Mouse (Mus musculus) left cerebral cortex, postnatal 25 days (tissue): Measurements from ENCODE around the gene Zfp423. TPM values are rescaled to one million over a fixed set of nuclear protein-coding genes. Genes with fewer than 3 reads are reported as not detected.

Experiments
- DNase-seq, 2 experiments: peaks; one replicate each; pipeline ENCODE4 v3.0.0; 2022; ENCODE audit warnings: low spot score in 2 of 2, mixed read lengths in 1 of 2
- intact Hi-C: fragments of 180-260 bp; cut with DNase I; formaldehyde crosslinking; loops from one replicate; pipeline ENCODE4 v1.15.1; 2025
- total RNA-seq, 2 experiments: library from RNA; stranded (reverse); gene quantifications; 2 replicates each; pipeline ENCODE4 v1.2.3; 2021

Zfp423 gene
- total RNA-seq, 2 experiments from 2014 or later, result 25.3 TPM

GRCm38 (mm10) chr8:87918004-87918403 lies 41.4 kb downstream of the Zfp423 start:
- peak in 1 of 2 experiments; percentile 32 for DNase-seq
- intact Hi-C loops, result no loop called here

DNA sequence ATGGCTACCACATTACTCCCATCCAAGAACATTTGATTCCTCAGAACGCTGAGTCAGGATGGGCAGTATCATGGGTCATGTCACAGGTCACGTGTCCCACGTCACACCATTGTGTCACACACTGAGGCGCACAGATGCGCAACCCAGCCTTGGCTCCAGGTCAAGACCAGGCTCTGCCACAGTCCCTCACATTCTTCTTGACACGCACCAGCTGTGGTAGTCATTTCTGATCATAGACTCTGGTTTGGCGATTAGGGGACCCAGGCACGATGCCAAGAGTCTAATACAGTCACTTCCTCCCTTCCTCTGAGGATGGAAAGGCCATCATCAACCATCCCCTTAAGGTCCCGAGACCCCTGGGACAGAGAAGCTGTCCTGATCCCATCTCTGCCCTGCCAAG lies 43.6 kb downstream of the Zfp423 start:
- intact Hi-C loops, result no loop called here
- no peak for DNase-seq

DNA sequence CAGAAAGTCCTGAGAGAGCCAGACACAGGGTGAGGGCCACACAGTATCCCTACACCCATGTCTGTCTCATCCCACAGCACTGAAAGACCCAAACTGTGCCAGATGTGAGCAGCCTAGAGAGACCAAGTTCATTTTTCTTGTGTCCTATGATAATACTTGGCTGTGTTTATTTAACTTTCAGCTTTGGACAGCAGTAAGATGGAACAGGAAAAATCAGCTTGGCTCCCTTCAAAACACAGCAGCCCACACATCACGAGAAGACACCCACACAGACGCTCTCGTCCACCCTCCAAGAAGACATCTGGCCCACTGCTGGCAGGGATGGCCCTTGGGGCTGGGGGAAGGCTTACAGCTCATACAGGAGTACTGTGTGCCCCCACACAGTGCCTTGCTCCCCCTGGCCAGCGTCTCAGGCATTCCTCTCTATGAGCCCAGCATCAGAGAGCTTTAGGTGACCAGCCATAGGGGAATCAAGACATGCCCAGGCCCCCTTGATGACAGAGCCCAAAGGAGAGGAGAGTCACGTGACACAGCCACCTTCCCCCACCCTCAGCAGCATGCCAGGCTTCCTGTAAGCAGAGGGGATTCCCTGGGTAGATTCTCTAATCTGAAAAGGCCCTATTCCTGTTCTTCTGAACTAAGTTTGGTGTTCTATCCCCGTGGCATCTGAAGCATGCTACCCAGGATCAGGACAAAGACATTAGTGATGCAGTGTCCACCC lies 45.0 kb downstream of the Zfp423 start:
- DNase-seq, result peak in 1 of 2 experiments; percentile 6
- intact Hi-C loops, result no loop called here

DNA sequence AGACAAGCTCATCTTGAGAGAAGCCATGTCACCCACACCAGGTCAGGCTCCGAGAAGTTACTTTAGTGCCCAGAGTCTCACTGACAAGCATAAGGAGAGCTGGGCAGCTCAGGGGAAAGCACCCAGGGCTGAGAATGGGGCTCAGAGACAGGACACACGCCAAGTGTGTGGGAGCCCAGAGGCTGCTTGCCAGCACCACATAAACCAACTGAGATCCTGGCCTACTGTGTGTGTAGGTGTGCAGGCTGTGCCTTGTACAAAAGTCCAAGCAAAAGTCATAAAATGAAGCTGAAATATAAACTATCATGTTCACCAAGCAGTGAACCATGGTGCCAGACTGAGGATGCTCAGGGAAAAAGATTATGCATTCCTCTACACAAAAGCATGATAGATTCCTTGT lies 50.5 kb downstream of the Zfp423 start:
- DNase-seq, result peak in 1 of 2 experiments; percentile 35
- intact Hi-C loops, result no loop called here

DNA sequence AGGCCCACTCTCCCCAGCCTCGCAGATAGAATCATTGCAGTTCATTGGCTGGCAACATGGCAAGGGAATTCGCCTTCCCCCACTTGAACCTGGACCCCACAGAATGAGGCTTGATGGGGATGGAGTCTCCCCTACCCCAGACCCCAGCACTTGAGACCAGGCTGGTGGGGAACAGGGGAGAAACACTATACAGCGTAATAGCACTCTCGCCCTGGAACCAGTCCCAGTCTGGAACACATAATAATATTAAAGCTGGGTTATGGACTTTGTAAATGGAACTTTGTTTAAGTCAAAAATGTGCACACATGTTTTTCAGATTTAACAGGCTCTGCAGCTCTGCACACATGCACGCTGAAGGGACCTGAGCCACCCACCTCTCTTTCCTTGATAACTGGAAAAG lies 54.0 kb downstream of the Zfp423 start:
- intact Hi-C loops, result no loop called here
- DNase-seq, result no peak

GRCm38 (mm10) chr8:87904108-87904507 lies 55.3 kb downstream of the Zfp423 start:
- DNase-seq, result no peak
- intact Hi-C loops, result no loop called here

DNA sequence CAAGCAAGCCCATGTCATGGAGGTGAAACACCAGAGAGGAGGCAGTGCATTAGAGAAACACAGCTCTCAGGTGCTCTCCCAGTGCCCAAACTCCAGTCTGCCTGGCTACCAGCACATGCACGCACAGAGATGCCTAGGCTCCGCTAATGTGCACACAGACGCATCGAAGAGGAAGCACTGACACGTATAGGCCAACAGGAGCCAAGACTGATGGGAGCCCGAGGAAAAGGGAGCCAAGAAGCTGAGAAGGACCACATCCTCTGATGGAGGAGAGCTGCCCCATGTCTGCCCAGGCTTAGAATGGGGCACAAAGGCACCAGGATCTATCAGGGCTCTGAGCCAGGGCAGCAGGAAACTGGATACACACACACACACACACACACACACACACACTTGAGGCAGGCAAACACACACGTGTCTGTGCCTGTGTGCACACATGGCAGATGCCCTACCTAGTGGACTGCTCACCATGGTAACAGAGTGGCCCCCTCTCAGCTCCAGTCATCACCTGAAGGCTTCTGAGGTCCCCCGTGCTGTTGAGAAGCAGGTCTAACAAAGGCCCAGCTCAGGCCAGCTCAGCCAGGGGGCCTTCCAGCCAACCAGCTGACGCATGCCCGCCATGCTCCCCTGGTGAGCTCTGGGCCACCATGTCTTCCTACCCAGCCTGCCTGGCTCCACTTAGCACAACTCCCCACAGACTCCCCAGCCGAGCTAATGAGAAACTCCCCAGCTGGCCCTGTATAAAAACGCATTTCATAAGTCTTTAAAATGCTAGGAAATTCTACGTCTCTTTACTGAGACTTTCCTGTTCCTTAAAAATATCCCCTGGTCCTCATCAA lies 64.0 kb downstream of the Zfp423 start:
- intact Hi-C loops, result no loop called here
- DNase-seq, result no peak

GRCm38 (mm10) chr8:87894287-87894686 lies 65.1 kb downstream of the Zfp423 start:
- DNase-seq, result no peak
- intact Hi-C loops, result loop anchor here (5.0 kb wide), 1 partner anchor 63 kb away; the partner anchor contains the start of gene Zfp423

- no peak for DNase-seq
- intact Hi-C loops, result loop anchor here (5.0 kb wide), 1 partner anchor 64 kb away; the partner anchor contains the start of gene Zfp423
Measured at GRCm38 (mm10) chr8:87893547-87893946, 65.8 kb downstream of the Zfp423 start.

DNA sequence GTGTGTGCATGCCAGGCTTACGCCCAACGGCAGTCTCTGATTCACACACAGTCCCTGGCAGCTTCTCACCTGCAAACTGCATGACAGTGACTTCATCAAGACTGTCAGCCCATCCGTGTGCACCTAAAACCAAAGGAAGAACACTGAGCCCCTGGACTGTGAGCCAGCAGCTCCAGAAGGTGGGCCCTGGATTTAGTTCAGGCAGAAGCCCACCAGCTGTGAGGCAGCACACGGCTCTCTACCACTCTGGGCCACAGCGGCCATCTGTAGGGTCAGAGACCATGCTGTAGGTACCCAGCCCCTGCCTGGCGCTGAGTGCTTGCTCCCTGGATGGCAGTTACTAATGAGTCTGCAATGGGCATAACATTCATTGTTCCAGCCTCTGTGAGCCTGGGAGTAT lies 66.5 kb downstream of the Zfp423 start:
- DNase-seq, result no peak
- intact Hi-C loops, result loop anchor here (5.0 kb wide), 1 partner anchor 64 kb away; the partner anchor contains the start of gene Zfp423

DNA sequence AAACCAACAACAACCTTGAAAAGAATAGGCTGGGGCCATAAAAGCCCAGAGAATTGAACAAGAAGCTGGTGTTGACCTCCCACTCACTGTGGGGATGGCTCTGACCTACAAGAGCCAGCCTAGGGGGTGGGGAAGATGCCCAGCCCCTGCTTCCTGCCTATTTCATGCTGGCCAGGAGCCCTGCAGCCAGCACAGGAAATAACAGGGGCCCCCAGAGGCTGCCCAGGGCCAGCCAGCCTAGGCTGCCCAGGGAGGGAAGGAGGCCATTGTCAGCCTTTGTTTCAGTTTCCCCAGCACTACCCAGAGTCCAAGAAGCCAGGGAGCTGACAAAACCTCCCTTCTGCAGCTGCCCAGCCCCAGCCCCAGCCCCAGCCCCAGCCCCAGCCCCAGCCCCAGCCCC lies 67.5 kb downstream of the Zfp423 start:
- no peak for DNase-seq
- intact Hi-C loops, result loop anchor here (5.0 kb wide), 1 partner anchor 65 kb away; the partner anchor contains the start of gene Zfp423

DNA sequence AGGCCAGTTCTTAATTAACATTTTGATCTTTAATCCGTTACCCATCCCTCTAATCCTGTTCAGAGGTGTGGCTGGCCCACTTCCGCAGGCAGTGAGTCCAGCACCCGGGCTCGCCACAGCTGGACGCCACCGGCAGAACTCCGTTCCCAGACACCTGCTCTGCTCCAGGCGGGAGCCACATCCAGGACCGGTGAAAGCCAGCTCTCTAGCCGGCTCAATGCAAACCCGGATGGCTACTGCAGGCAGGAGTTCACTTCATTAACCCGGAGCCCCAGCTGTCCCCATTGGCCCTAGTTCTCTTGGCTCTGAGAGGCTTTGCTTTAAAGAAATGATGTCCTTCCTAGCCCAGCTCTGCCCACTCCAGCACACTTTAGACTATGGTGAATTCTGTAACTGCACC lies 71.4 kb downstream of the Zfp423 start:
- DNase-seq, result no peak
- intact Hi-C loops, result no loop called here

GRCm38 (mm10) chr8:87881088-87881487 lies 78.3 kb downstream of the Zfp423 start:
- no peak for DNase-seq
- intact Hi-C loops, result no loop called here

- DNase-seq, result no peak
- intact Hi-C loops, result no loop called here
Measured at GRCm38 (mm10) chr8:87875852-87876251, 83.5 kb downstream of the Zfp423 start.

DNA sequence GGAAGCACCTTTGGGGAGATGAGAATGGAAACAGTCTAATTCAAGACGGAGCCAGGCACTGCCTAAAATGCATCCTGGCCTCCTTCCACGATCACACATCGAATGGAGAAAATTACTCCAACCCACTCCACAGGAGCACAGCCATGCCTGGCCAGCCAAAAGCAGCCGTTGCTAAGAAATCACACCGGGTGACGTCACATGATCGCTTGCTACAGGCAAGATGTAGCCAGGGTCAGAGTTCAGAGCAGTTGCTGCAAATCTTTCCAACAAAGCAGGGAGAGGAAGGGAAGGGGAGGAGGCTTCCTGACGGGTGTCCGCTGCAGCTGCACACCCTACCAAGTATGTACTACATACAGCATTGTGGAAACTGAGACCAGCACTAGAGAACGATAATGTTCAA lies 83.9 kb downstream of the Zfp423 start:
- intact Hi-C loops, result no loop called here
- DNase-seq, result peak; percentile 52 to 79

- intact Hi-C loops, result no loop called here
Measured at GRCm38 (mm10) chr8:87872987-87873550, 86.3 kb downstream of the Zfp423 start.

DNA sequence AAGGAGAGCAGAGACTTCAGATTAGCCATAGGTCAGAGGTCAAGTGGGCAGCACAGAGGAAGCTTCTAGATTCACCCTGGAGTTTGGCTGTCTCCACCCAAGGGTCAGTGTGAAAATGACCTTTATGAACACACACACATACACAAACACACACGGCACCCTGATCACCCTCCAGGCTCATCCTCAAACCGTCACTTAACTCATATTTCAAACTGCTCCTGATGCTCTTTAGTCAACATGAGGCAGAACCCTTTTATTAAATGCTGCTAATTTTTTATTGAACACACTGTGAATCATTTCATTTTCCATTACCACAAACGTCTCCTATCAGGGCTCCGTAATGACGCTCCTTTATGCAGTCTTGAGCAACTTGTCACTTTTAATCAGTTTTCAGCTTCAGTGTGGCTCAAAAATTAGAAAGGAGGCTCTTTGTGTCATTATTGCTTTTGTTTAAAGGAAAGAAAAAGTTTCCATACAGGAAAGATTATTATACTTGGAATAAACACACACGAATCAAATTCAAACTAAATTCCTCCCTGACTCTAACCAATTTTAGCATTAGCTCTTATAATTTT lies 87.0 kb downstream of the Zfp423 start:
- intact Hi-C loops, result no loop called here
- DNase-seq, result no peak

More at GRCm38 (mm10) chr8:87872987-87873550, 86.3 kb downstream of the Zfp423 start:
- no peak for DNase-seq

GRCm38 (mm10) chr8:87866586-87866985 lies 92.8 kb downstream of the Zfp423 start:
- DNase-seq, result no peak
- intact Hi-C loops, result no loop called here

DNA sequence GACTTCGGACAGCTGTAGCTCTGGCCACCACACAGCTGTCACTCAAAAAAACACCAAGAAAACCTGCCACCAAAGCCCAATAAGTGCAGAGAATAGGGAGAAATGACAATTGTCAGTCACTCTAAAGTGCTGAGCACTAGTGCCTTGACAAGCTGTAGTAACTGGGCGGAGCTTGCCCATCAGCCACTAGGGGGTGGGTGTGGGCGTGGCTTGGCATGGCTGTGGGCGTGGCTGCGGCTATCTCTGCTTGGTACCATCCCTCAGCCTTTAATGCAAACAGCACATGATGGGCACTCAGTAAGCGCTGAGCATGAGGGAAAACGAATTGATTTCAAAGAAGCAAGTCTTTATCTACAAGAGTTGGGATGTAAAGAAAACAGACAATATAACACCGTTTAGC lies 95.2 kb downstream of the Zfp423 start:
- intact Hi-C loops, result no loop called here
- DNase-seq, result no peak

- intact Hi-C loops, result no loop called here
- no peak for DNase-seq
Measured at GRCm38 (mm10) chr8:87863128-87863527, 96.3 kb downstream of the Zfp423 start.
